Mouse (Mus musculus): ENCODE results near the gene H3f3b.

DNA sequence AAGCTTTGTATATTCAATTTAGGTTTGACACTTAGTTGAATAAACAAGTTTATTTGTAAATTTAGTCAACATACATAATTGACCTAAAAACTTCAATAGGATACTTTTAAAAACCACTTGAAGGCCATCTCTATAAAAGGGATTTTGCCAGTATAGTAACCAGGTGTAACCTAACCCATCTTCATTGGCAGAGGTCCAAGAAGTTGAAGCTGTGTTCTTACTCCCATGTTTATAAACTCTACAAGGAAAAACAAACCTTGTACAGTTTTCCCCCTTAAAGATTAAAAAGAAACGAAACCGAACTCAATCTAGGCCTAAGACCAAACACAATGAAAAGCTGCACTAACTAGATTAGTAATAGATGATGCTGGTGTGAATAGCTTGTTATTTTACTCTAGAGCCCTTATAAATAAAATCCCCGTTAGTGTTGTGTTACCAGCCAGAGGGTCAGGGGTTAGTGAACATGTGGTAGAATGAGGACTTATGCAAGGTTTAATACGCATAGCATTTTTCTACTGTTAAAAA, 5.4 kb downstream of the H3f3b start:
- TF ChIP-seq POLR2A (IDR thresholded peaks at IDR 0.05; ENCODE audit: extremely low read depth, insufficient read depth, low read length) (no peak), CTCF (IDR thresholded peaks at IDR 0.05; ENCODE audit: extremely low read depth, insufficient read depth, low read length) (no peak)
